Mouse (Mus musculus) adrenal gland, adult (tissue): ENCODE data around the gene Tap2.

Experiments used
- DNase-seq, 2 experiments: peaks; one replicate each; pipeline ENCODE4 v3.0.0; 2022 to 2023; ENCODE audit warnings: low spot score in 1 of 2; ENCODE audit not compliant: inconsistent age in 2 of 2

The Tap2 gene

GRCm38 (mm10) chr17:34203444-34203843 lies at the start of gene Tap2:
Tap2 (plus strand) TSS chr17:34203527.
- peak in 1 of 2 experiments; percentile 70 for DNase-seq

- no peak for DNase-seq
Observed at GRCm38 (mm10) chr17:34155534-34155933, 47.8 kb upstream of the Tap2 start.

GRCm38 (mm10) chr17:34164202-34164895 lies 39.0 kb upstream of the Tap2 start:
- peak; percentile 20 to 58 for DNase-seq

GRCm38 (mm10) chr17:34165033-34165730 lies 38.1 kb upstream of the Tap2 start:
- peak in 1 of 2 experiments; percentile 41 for DNase-seq

- peak; percentile 36 to 77 for DNase-seq
Observed at GRCm38 (mm10) chr17:34169279-34169678, 34.0 kb upstream of the Tap2 start.

GRCm38 (mm10) chr17:34170487-34170876 lies 32.8 kb upstream of the Tap2 start:
- no peak for DNase-seq

GRCm38 (mm10) chr17:34170877-34171498 lies 32.3 kb upstream of the Tap2 start:
- DNase-seq, result peak; percentile 72 to 94

GRCm38 (mm10) chr17:34172528-34172927 lies 30.8 kb upstream of the Tap2 start:
- no peak for DNase-seq

GRCm38 (mm10) chr17:34174075-34174474 lies 29.3 kb upstream of the Tap2 start:
- no peak for DNase-seq

- DNase-seq, result no peak
Observed at GRCm38 (mm10) chr17:34177179-34177578, 26.1 kb upstream of the Tap2 start.

GRCm38 (mm10) chr17:34179019-34179418 lies 24.3 kb upstream of the Tap2 start:
- DNase-seq, result no peak

GRCm38 (mm10) chr17:34179913-34180859 lies 23.1 kb upstream of the Tap2 start:
- DNase-seq, result no peak

GRCm38 (mm10) chr17:34183564-34184219 lies 19.6 kb upstream of the Tap2 start:
- DNase-seq, result peak in 1 of 2 experiments; percentile 54

GRCm38 (mm10) chr17:34185526-34185925 lies 17.8 kb upstream of the Tap2 start:
- DNase-seq, result no peak

GRCm38 (mm10) chr17:34186885-34187260 lies 16.5 kb upstream of the Tap2 start:
- no peak for DNase-seq

- peak; percentile 98 to 100 for DNase-seq
Observed at GRCm38 (mm10) chr17:34187261-34187916, 15.9 kb upstream of the Tap2 start, which contains the start of the genes Tap1 and Psmb9. Tap1 (plus strand) TSS chr17:34187553. Psmb9 (minus strand) TSS chr17:34187764.

- DNase-seq, result peak in 1 of 2 experiments; percentile 87
Observed at GRCm38 (mm10) chr17:34188010-34188409, 15.3 kb upstream of the Tap2 start.

- peak in 1 of 2 experiments; percentile 4 for DNase-seq
Observed at GRCm38 (mm10) chr17:34188986-34189385, 14.3 kb upstream of the Tap2 start.

GRCm38 (mm10) chr17:34192852-34193251 lies 10.5 kb upstream of the Tap2 start:
- DNase-seq, result no peak

- DNase-seq, result no peak
Observed at GRCm38 (mm10) chr17:34193468-34193867, 9.9 kb upstream of the Tap2 start.
